Mouse (Mus musculus) adrenal gland, adult 18-20 months (tissue): ENCODE data around the gene Slc10a6. TPM values are rescaled to one million over a fixed set of nuclear protein-coding genes. Genes with fewer than 3 reads are reported as not detected.

Experiments
- DNase-seq, 2 experiments: peaks; one replicate each; pipeline ENCODE4 v3.0.0; 2021 to 2022; ENCODE audit warnings: low spot score in 2 of 2
- long read RNA-seq, 2 experiments: library from polyadenylated mRNA; stranded (forward); transcript quantifications; one replicate each; pipeline ENCODE4 v2.0.0; 2021
- total RNA-seq, 2 experiments: library from RNA; stranded (reverse); gene quantifications; 1 replicate in 1 of 2; 2 replicates in 1 of 2; pipeline ENCODE4 v1.2.3; 2021

The Slc10a6 gene
- total RNA-seq = 1 to 10 TPM; 3.1 to 3.4 TPM
- long read RNA-seq, experiment 1, partial matches to known transcripts = 0 of 1 reads
- long read RNA-seq, experiment 1, other reads (novel, unspliced or antisense) = 0 of 1 reads
- long read RNA-seq, experiment 2, partial matches to known transcripts = 0 of 1 reads
- long read RNA-seq, experiment 2, other reads (novel, unspliced or antisense) = 0 of 1 reads

DNA sequence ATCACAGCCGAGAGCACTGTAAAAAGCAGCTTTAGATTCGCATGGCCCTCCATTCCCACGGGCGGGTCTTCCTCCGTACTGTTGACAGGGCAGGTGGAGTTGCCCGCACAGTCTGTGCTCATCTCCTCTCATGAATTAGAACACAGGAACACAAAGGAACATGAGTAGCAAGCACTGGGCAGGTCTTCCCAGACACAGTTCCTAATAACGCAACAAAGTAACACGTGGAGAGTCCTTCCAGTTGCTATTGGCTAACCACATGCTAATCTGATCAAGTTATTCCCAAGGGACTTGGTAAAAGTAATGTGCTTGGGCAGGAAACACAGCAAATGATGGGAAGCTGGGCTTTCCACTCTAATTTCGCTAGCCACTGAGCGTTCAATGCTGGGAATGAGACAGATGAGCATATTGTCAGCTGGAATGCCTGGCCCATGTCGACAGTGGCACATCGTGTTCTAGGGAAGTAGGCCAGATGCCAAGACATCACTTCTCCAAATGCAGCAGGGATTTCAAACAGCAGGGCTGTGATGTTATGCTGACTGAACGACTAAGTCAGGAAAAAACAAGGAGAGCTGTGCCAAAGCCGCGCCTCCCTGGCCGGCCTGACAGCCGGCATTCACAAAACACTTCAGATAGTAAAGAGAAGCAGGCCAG lies at the start of gene Slc10a6:
TSS of gene Slc10a6 (minus strand) at position 293 of the 654 bp plus-strand sequence.
- DNase-seq = peak; percentile 14 to 48

DNA sequence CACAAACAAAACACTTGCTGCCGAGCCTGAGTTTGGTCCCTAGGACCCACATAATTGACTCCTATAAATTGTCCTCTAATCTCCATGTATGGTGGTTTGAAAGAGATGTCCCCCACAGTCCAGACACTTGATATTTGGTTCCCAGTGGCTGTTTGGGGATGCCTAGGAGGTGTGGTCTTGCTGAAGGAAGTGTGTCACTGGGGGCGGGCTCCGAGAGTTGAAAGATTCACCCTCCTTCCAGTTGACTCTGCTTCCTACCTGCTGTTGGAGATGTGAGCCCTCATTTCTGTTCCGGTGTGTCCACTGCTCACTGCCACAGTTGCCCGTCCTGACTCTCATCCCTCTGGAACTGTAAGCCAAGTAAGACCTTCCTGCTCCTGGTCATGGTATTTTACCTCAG lies 49.8 kb upstream of the Slc10a6 start:
- DNase-seq = no peak

DNA sequence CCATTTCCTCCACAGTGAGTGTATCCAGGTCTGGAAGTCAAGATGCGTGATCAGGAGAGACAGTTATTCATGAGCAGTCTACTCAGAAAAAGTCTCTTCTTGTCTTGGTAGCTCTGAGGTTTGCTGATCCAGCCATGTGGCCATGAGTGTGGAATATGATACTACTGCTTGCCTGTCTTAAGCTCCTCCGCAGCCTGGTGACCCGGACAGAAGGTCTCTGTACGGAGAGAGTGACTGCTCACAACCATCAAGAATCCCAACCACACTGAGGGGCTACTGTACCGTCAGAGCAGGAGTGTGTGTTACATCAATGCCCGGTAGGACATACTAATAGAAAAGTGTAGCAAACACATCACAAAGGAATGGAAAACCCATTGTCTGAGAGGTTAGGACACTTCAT lies 48.7 kb upstream of the Slc10a6 start:
- DNase-seq = no peak

DNA sequence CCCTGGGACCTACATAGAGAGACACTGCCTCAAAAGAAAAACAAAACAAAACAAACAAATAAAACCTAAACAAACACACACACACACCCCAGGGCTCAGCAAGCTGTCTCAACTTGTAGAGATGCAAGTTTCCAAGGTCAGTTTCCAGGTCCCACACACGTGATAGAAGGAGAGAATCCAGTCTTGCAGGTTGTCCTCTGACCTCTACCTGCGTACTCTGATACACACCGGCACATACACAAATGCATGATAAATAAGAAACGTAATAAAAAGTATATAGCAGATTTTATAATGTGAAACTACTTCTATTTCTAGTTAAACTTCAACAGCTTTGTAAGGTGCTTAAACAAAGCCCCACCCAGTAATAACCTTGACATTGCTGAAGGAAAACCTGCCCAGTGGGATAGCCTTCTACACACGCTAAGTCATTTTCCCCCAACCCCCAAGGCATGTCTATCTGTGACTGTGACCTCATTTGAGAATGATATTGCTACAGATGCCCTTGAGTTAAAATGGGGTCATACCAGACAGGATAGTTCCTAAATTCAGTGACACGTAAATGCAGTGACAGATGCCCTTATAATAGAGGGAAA lies 47.2 kb upstream of the Slc10a6 start:
- no peak for DNase-seq

DNA sequence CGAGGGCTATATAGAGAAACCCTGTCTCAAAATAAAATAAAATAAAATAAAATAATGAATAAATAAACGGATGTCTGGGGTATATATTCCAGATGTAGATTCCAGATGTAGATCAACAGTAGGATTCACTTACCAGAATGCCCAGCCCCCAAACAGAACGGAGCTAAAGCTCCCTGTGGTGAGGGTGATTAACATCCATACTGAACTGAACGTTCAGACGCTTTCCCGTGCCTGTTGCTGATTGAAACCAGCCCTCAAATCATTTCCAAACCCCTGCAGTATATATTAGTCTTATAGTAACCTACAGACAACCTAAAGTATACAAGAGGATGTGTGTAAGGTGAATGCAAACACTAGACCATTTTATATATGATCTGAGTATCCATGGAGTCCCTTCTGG lies 45.3 kb upstream of the Slc10a6 start:
- DNase-seq = no peak

DNA sequence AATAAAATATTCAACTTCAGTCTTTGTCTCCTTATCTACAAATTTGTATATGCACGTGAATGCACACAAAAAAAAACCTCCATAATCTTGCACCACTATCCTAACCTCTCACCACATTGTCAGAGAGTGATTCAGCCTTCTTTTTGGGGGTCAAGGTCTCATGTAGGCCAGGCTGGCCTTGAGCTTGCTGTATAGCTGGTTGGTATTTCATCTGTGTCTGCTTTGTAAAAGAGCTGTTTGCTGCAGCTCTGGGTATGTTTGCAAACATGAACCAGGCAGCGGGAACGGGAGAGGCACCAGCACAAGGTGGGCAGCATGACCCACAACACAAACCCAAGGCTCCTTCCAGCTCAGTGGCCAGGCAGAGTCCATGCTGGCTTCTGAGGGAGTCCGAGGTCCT lies 44.4 kb upstream of the Slc10a6 start:
- peak in 1 of 2 experiments; percentile 27 for DNase-seq

DNA sequence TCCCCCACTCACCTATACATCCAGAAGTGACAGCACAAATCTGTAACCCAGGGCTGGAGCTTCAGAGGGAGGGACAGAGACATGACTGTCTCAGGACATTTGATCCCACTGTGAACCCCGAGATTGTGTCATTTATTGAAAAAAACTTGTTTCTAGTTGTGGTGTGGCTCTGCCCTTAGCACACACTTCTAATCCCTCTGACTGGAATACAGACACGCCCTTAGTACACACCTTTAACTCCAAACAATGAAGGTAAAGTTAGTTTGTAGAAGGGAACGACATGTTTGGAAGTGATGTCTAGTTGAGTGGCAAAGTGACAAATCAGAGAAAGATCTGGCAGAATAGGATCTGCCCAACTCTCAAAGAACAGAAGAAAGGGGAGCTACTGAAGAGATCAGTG lies 42.7 kb upstream of the Slc10a6 start:
- DNase-seq = no peak

DNA sequence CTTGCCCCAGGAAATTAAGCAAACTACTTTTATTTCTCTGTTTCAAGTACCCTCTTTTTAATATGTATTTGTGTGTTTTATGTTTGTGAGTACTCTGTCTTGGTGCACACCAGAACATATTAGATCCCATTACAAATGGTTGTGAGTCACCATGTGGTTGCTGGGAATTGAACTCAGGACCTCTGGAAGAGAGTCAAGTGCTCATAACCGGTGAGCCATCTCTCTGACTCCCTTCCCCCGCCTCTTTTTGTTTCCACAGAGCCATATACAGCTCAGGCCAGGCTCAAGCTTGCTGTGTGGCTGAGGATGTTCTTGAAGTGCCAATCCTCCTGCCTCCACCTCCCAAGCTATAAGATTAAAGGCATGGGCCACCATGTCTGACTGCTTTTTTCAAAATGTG lies 36.7 kb upstream of the Slc10a6 start:
- no peak for DNase-seq

DNA sequence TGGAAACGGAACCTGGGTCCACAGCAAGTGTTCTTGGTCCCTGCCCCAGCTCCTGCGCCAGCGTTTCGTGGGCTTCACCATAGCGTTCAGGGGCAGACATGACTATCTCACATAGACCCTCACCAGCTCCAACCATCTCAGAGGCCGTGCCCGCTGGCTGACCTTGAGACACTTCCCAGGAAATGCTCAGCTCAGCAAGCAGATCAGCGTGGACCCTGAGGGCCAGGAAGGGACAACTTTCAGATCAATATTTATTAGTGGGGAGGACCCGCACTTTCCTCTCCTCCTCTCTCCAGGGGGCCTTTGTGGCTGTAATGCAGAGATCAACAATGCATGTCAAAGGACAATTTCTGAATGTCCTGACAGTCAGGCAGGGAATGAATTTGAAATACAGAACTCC lies 35.7 kb upstream of the Slc10a6 start:
- DNase-seq = no peak

DNA sequence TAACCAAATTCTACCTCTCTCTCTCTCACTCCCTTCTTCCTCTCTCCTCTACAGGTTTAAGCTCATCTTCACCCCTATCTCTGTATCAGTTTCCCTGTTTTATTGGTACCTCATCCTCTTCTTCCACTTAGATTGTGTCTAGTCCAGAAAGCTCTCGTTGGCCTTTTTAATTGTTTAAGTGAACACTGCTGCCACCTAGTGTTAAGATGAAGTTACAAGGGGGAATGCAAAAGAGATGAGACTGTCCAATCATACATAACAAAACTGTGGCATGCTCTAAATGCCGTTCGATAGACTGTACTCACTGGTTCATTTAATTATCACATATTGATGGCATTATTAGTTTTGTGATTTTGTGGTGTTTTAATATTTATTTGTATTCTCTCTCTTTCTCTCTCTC lies 30.4 kb upstream of the Slc10a6 start:
- no peak for DNase-seq

DNA sequence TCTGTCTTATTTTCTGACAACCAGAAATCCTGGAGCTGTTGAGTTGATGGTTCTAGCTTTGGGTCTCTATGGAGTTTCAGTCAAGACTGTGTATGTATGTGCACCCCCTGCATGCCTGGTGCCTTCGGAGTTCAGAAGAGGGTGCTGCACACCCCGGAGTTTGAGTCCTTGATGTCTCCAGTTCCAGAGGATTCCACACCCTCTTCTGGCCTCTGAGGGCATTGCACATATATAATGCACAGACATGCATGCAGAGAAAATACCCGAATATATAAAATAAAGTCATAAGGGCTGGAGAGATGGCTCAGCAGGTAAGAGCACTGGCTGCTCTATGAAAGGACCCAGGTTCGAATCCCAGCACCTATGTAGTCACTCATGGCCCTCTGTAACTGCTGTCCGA lies 29.7 kb upstream of the Slc10a6 start:
- DNase-seq = no peak

DNA sequence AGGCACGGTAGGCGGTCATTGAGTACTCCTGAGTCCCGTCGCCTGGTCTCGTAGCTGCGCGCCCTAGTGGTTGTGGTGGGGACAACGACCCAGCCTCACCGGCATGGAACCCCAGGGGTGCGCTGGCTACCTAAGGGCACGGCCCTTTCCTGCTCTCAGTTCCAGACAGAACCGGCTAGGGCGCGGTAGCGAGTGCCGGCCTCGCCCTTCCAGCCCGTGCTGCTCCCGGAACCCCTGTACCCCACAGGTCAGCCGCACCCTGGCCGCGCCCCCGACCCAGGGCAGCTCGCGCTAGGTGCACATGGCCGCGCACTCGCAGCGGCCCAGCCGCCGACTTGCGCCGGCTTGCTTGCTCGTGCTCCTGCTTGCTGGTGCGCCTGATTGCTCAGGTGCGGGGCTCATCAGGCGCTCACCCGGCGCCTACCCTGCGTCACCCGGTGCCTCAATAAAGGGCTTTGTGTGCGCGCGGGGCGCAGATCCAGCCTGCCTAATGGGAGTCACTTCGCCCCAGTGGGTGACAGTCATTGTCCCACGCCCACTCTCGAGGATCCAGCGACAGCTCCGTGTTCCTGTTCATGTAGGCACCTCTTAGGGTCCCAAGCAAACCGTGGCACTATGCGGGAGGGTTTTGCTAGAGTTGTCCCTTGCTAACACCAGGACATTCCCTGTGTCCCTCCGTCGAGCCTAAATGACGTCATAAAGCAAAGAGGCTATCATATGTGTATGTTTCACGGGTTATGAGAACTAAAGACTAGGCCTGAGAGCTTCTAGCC lies 26.3 kb upstream of the Slc10a6 start, which contains the start of gene 1700016H13Rik:
TSS of gene 1700016H13Rik (minus strand) at position 665 of the 773 bp plus-strand sequence.
- peak; percentile 75 to 80 for DNase-seq

DNA sequence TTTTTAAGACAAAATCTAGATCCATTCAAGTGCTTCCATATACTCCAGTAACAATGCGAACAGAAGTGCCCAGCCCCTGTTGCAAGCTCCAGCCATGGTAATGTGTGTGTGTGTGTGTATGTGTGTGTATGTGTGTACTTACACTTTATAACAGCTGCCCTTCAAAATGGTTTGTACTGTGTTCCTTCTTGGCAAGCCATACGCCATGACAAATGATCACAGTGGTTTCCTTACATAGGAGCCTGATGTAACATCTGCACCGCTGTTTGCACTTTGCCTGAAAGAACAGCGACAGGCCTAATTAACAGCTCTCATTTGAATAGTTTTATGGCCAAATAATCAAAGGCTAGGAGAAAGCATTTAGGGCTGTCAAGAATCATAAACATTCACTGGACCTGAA lies 25.6 kb upstream of the Slc10a6 start:
- no peak for DNase-seq

DNA sequence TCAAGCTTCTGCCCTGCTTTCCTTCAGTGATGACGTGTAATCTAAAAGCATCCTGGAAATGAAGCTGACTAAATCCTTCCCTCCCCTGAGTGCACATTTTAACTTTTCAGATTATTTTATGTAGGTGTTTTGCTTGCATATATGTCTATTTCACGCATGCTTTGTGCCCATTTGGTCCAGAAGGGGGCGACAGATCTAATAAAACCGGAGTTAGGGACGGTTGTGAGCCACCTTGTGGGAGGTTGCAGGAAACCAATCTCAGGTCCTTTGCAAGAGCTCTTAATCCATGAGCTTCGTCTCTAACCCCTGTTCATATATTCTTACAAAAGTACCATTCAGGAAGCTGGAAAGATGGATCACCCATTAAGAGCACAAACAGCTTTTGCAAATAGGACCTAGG lies 25.0 kb upstream of the Slc10a6 start:
- DNase-seq = no peak

DNA sequence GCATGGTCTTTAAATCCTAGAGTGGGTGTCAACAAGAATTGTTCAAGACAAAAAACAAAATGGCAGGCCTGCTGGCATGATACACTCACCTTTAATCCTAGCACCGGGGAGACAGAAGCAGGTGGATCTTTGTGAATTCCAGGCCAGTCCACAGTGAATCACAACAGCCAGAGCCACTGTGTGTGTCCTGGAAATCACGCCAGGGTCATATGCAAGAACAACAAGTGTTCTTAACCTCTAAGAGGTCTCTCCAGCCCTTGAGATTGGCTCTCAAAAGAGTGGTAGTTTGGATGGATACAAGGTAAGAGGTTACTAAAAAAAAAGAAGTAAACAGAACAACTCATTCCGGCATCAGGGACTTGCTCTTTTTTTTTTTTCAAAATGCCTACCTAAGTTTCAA lies 18.1 kb upstream of the Slc10a6 start:
- no peak for DNase-seq

DNA sequence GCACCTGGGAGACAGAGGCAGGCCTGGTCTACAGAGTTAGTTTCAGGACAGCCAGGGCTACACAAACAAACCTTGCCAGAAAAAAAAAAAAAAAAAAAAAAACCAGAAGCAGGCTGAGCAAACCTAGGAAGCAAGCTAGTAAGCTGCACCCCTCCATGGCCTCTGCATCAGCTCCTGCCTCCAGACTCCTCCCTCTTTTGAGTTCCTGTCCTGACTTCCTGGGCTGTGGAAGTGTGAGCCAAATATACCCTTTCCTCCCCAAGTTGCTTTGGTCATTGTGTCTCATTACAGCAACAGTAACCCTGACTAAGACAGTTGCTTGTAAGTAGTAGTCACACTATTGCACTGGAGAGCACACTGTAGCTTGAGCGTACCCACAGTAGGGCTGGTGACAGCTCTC lies 15.0 kb upstream of the Slc10a6 start:
- DNase-seq = no peak

DNA sequence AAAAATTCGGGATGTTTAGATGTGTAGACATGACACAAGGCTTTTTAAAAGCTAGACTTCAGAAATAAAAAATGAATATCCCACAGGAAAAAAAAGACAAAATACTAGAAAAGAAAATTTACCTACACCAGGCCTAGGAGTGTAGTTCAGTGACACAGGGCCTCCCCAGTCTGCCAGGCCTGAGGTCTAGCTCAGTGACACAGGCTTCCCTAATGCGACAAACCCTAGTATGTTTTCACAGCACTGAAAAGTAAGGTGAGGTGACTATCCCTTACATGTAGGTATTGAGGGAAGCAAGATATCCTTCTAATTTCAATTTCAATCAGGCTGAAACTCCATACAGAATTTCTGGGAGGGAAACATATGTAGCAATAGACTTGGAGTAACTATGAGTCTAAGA lies 8.0 kb upstream of the Slc10a6 start:
- DNase-seq = no peak

DNA sequence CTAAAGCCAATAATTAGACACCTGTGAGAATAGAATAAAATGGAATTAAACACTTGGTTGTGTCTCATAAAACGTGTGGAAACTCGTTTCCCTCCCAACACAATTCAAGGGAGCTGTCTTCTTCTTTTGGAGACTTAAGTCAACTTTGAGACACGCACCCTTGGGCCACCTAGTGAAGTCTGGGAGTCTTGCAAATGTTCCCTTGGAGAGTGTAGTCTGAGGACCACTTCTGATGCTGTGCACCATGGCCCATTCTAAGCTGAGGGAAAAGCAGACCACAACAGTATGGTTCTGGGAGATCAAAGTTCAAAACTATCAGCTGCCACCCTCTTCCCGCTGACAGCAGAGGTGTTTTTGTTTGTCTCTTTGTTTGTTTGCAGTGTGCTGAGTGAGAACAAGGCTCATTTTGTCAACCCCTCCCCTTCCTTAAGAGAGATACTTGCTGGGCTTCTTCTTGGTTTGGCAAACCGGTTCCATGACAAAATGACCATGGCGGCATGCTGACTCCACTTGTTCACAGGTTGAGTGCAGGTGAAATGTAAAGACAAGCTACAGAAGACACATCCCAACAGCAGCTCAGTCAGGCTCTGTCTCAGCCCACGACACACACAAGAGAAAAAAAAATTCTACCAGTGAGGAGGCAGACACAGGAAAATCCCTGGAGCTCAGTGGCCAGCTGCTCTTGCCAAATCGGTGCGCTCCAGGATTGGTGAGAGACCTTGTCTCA lies 814 bp upstream of the Slc10a6 start:
- no peak for DNase-seq

DNA sequence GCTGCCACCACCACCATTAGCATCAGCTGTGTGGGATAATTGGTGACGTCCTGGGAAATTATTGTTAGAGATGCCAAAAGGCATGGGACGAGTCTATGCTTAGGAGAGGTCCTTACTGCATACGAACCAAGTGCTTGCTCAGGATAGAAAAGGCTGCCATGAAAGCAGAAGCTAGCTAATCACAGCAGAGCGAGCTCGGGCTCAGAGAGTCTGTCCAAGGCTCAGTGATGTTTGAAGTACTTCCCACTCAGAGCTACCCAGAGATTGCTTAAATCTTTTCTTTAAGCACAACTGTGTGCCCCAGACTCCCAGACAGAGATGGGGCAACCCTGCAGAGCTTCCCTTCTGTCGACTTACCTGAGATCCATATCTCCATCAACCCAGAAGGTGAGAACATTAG lies 704 bp downstream of the Slc10a6 start:
- DNase-seq = no peak

DNA sequence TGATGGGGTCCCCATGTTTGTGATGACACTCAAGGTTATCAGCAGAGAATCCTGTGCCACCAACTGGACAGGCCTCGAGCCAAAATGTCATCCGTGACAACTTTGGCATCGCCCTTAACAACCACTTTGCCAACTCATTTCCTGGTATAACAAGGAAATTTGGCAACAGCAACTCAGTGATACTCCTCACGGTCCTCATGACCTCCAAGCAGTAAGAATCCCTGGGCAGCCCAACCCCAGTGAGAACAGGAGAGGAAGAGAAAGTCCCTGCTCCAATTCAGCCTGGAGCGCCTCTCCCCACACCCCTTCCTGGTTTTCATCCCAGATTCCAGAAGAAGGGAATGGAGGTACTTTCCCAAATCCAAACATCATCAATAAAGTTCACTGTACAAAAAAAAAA lies 4.4 kb downstream of the Slc10a6 start:
- DNase-seq = no peak

DNA sequence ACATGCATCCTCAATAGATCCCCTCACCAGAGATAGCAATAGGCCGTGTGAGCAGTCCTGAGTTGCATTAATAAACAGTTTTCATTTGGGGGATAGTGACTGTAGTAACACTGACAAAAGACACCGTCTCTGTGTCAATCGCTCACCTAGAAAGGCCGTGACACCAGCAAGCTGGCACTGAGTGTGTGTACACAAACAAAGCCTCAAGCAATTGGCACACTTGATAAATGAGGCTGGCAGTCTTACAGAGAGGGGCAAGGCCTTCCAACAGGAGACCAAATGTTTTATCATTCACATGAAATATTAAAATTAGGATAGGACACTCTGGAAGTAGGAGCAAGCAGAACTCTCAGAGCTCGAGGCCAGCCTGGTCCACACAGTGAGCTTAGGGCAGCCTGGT lies 6.9 kb downstream of the Slc10a6 start:
- no peak for DNase-seq
